Mouse (Mus musculus) urinary bladder, adult 18-20 months (tissue): ENCODE data around the gene Gdf10.
A peak's percentile ranks its signal among the peaks of the same experiment; 100 is the strongest.

Experiments
- DNase-seq, 2 experiments: peaks; one replicate each; pipeline ENCODE4 v3.0.0; 2022; ENCODE audit warnings: low spot score in 2 of 2, mixed read lengths in 2 of 2

Gdf10 gene

DNA sequence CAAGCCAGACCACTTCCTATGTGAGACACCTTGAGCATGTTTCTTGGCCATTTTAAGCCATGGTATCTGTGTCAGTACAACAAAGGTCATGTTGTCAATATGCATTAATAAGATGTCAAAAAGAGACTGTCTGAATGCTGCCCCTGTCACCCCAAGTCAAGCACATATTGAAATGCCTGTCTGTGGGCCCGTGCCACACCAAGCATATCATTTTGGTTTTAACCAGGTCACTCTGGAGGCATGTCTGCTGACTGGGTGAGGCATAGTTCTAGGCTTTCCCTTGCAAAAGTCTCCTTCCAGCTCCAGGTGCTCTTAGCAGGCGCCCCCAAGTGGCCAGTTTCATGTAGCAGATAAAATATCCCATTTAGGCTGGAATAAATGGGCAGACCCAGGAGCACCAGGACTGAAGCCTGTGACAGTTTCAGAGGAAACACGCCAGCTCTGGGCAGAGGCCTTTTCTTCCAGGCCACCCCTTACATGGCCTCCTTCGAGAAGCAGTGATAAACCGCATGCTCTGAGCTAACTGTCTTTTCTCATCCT lies 10.5 kb downstream of the Gdf10 start:
- peak in 1 of 2 experiments; percentile 23 for DNase-seq

DNA sequence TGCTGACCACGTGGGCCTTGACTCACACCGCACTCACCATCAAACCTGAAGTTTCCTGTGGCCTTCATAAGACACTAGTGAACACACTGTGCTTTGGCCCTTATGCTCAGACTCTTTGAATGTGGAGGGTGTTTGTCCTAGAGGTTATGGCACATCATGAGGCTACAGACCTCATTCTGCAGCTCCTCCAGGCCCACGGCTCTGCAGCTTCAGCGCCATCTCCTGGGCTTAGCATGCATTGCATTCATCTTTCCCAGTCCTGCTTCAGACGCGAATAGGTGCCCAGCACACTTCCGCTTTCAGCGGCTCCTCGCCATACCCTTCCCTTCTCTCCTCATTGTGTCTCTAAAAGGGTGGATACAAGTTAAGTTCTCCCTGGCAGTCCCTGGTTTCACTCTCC lies 15.7 kb downstream of the Gdf10 start:
- peak in 1 of 2 experiments; percentile 19 for DNase-seq

DNA sequence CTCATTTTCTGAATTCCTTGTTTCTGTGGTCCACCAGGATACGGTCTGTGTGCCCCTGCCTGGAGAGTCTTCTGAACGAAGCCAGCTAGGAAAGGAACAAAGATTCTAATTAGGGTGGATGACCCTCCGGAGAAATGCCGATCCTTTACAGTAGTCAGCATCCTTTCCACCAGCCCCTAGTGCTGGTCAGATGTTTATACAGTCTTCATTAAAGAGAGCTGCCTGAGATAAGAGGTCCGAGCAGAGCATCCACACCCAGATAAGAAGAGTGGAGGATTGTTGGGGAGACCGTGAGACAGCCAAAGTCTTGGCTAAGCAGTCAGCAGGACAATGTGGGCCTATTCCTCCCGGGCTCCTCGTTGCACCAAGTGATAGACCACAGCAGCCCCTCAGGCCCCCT lies 17.4 kb downstream of the Gdf10 start, which contains the start of gene Gdf2:
Gene Gdf2 (plus strand): TSS at position 301 of the 400 bp plus-strand sequence.
- DNase-seq = no peak

DNA sequence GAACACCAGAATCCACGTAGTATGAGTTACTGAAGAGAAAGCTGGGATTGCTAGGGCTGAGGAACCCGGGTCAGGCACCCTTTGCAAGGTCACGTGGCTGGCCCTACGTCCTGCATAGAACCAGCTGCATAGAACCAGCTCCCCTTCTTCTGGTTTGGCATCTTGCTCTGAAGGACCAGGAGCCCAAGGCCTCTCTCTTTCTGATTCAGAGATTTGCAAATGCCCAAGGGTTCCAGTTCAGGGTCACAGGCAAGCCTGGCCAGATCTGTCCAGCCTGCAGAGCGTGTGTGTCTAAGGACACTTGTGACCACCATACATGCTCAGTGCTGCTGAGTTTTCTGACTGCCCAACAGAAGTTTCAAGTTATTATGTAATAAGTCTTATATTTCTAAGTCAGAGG lies 18.8 kb downstream of the Gdf10 start:
- DNase-seq = no peak

DNA sequence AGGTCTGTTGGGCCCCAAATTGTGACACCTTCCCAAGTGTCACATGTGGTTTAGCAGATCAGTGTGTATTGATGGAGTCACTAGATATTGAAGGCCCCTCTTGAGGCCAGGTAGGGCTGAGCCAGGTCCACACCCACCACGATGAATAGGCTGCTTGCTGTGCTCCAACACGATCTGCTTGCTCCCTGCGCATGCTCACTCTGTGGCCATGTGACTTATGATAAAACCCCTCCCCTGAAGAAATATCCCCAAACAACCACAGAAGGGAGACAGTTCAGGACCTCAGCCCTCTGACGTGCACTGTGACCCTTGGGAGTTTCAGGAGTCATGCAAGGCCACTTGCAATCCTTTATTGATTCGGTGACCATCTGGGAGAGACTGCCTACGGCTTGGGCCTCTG lies 22.7 kb downstream of the Gdf10 start:
- no peak for DNase-seq

DNA sequence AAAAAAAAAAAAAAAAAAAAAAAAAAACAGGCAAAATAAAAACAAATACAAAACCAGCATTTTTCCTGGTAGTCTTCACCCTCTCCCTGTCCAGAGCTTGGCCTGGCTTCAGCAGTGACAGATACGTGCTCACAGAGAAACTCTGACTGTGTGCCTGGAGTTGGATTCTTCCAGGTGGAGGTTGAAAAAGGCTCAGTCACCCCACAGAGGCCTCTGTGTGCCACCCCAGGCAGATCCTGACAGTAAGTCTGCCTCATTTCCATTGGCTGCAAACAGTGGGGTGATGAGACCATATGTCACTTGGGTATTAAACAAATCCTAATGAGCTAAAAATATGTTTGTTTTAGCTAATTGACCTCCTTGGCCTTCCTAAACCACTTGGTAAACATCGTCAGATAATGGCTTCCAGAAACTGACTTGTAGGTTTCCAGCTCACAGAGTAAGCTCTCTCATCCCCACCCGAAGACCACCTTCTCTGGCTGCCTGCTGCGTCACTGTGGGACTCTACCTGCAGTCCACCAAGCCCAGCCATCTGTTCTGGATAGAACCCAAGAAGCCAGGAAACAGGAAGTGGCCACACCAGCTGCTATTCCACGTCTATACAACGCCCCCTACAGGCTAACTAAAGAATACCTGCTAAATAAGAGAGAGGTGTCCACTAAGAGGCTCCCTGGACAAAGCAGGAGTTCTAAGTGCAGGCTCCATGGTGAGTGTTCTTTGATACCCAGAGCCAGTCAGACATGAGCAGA lies 29.0 kb downstream of the Gdf10 start:
- no peak for DNase-seq

DNA sequence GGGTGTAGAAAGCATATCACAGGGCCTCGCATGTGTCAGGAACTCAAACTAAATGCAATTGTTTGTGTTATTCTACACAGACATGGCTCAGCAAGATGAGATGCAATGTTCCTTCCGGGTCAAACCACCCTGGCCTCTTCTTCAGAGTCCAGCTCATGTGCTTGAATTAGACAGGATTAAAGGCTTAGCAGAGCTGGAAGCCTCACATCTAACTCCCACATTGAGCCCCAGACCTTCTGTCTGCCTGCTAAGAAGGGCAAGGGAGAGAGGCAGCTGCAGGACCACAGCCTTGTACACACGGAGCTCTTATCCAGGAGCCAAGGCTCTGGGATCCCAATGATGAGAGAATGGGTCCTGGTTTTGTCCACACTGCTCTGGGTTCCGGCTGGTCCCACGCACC lies 30.4 kb downstream of the Gdf10 start, which contains the start of gene Rbp3:
Gene Rbp3 (plus strand): TSS at position 243 of the 400 bp plus-strand sequence.
- no peak for DNase-seq

DNA sequence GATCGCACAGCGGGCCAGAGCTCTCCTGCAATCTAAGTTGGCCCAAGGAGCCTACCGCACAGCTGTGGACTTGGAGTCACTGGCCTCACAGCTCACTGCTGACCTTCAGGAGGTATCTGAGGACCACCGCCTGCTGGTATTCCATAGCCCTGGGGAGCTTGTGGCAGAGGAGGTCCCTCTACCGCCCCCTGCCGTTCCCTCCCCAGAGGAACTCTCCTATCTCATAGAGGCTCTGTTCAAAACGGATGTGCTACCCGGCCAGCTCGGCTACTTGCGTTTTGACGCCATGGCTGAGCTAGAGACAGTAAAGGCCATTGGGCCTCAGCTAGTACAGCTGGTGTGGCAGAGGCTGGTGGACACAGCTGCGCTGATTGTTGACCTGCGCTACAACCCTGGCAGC lies 32.7 kb downstream of the Gdf10 start:
- no peak for DNase-seq

DNA sequence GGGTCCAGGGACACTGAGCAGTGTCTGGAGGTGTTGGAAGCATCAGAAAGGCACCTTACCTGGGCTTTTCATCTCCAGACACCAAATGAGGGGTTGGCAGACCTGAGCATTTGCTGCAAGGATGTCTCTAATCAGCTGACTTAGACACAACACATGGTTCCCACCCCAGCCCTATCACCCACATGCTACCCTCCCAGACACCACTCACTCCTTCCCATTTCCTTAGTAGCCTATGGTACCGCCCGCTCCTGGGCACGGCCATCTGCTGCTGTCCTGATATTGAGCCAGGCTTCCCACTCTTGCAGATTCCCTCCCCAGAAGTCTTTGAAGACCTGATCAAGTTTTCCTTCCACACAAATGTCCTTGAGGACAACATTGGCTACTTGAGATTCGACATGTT lies 34.8 kb downstream of the Gdf10 start:
- DNase-seq = no peak

DNA sequence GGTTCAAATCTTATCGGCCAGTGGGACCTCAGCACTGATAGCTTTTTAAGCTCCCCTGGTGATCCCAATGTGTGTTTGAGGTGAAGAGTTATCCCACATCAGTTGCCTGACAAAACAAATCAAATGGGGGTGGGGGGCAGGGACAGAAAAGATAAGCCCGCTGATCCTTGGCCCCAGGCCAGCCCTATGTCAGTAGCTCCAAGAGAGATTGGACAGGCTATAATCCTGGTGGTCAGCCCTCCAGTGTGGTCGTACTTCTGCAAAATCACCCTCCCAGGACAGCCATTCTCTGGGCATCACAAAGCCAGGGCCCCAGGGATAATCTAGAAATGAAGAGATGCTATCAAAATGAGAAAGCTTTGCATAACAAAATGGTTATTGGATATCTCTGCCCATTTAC lies 35.5 kb downstream of the Gdf10 start:
- no peak for DNase-seq

DNA sequence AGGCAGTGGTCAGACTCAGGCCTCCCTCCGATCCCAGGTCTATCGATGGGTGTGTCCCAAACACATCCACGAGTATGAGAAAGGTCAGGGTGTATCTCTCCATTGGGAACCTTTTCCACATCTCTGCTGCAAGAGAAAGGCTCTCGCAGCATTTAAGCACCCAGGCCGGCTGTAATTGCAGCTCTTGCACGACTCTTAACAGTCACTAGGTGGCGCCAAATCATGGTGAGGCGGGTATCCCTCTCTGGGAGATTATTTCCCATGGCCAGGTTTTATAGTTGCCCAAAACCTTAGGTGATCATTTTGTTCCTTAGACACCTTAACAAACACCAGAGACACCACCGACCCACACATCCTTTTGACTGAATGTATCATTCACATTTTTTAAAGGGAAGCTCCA lies 36.0 kb downstream of the Gdf10 start:
- peak; percentile 15 to 17 for DNase-seq

DNA sequence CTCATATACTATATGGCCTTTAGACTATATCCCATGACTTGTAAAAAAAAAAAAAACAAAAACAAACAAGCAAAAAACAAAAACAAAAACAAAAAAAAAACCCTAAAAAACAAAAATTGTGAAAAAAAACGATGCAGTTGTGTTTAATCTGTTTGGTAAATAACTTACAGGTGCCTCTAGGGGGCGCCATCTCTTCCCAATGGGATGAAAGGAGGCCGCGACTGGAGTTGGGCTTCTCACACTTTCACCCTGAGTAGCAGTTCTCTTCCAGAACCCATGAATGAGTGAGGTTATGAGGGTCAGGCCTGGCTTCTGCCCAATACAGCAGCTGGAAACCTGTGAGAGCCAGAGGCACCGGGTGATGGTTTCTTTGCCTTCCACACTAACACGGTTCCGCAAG lies 42.3 kb downstream of the Gdf10 start:
- DNase-seq = no peak

DNA sequence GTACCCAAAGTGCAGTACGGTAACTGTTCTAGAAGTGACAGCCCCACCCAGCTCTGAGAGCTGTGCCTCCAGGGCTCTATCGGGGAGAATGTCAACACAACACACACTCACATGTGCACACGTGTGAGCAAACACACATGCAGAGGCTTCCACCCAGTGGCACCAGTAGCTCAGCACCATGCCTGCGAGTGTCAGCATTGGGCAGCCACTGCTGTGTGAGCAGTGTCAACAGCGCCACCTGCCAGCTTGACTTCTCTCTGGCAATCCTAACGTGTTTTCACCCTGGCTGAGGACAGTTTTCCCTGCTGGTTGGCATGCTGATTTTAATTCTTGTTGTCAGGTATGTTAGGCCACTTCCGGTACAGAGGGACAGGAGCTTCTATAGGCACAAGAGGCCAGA lies 49.3 kb downstream of the Gdf10 start:
- no peak for DNase-seq

DNA sequence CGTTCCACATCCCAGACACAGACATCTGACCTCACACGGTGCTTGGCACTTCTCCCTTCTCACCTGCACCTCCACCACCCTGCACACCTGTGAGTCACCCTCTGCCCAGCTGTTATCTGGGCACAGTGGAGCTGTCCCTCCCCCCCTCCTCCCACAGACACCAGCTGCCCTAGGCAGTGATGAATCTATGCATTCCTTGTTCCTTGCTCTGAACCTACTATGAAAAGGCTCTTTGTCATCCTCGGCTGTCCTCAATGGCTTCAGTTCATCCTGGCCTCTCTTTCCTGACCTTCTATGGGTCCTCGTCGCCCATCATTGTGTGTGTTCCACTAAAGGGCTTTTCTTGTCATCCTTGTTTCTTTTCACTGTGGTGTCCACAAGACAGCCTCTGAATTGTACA lies 51.4 kb downstream of the Gdf10 start:
- no peak for DNase-seq

DNA sequence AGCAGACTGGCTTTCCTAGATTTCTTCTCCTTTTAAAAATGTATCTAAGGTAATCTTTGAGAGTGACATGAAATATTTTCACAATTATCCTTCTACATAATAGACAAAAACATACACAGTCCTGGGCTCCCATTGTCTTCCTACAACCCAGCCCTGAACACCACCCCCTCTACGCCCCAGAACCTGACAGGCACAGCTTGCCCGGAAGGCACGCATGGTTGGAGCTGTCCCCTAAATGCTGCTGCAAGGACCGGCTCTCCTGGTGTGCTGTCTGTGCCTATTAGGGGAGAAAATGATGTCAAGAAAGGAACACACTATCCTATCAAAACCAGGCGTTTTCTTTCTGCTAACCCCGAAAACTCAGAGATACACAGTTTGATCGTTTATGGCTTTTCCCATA lies 54.4 kb downstream of the Gdf10 start:
- DNase-seq = no peak

DNA sequence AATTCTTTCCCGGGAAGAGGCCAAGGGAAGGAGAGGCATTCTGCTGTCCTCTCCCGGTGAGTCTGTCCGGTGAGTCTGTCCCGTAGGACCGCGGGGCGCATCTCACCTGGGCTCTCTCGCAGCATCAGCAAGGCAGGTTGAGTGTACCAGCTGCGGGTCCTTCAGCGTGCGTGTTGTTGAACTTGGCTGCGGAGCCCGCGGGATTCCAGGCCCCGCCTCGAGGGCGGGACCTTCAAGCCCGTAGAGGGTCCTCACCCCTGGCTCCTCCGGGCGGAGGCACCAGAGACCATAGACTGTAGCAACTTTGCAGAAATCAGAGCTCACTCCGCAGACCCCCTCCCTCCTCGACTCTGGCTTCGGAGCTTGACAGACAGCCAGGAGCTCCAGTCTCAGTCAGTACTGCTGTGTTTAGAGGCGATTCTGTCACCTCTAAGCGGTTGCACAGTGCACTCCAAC lies 55.2 kb downstream of the Gdf10 start, which contains the start of gene Zfp488:
Gene Zfp488 (minus strand): TSS at position 161 of the 456 bp plus-strand sequence.
- no peak for DNase-seq
